Mouse (Mus musculus) liver, embryonic 15.5 days (tissue): Measurements from ENCODE around the gene Grwd1. TPM values are rescaled to one million over a fixed set of nuclear protein-coding genes. Genes with fewer than 3 reads are reported as not detected.
A peak's percentile ranks its signal among the peaks of the same experiment; 100 is the strongest.
"Not testable (repeated sequence)": the region's sequence is repeated elsewhere in the genome, so short reads cannot be mapped to it uniquely, and the experiment has no call there.

Experiments used
- ATAC-seq: fragments of 200-750 bp; cut with Nextera tagmentation; 2 replicates; pipeline ENCODE4 v1.8.0; 2017; ENCODE audit warnings: moderate number of reproducible peaks, mild to moderate bottlenecking, moderate library complexity; ENCODE audit not compliant: insufficient read depth
- H3K27ac ChIP-seq: fragments of 300-500 bp; sonication (generic); replicated peaks from 2 replicates; pipeline ENCODE4 v1.5.1; 2015; ENCODE audit warnings: mild to moderate bottlenecking, inconsistent platforms
- H3K27me3 ChIP-seq: fragments of 300-500 bp; sonication (generic); 2 replicates; pipeline ENCODE4 v1.6.1; 2015; ENCODE audit warnings: mild to moderate bottlenecking, inconsistent platforms
- H3K36me3 ChIP-seq: fragments of 300-500 bp; sonication (generic); replicated peaks from 2 replicates; pipeline ENCODE4 v1.6.1; 2015; ENCODE audit warnings: moderate library complexity, mild to moderate bottlenecking, inconsistent platforms
- H3K4me1 ChIP-seq: fragments of 300-500 bp; sonication (generic); replicated peaks from 2 replicates; pipeline ENCODE4 v1.6.1; 2015; ENCODE audit warnings: inconsistent platforms
- H3K4me2 ChIP-seq: fragments of 300-500 bp; sonication (generic); 2 replicates; pipeline ENCODE4 v1.6.1; 2015; ENCODE audit warnings: moderate library complexity, mild to moderate bottlenecking, inconsistent platforms
- H3K4me3 ChIP-seq: fragments of 300-500 bp; sonication (generic); replicated peaks from 2 replicates; pipeline ENCODE4 v1.5.1; 2015; ENCODE audit warnings: mild to moderate bottlenecking, inconsistent platforms
- H3K9ac ChIP-seq: fragments of 300-500 bp; sonication (generic); 2 replicates; pipeline ENCODE4 v1.6.1; 2015; ENCODE audit warnings: moderate library complexity, mild to moderate bottlenecking, inconsistent platforms
- H3K9me3 ChIP-seq: fragments of 300-500 bp; sonication (generic); replicated peaks from 2 replicates; pipeline ENCODE4 v1.6.1; 2016; ENCODE audit warnings: inconsistent platforms
- WGBS: fragments of 180-500 bp; shearing (Covaris S2); methylation state at CpG from one replicate; pipeline ENCODE4 v1.1.7; 2015; ENCODE audit warnings: mixed read lengths; ENCODE audit not compliant: insufficient replicate concordance; 5-methylcytosine and 5-hydroxymethylcytosine counted together
- polyA plus RNA-seq: library from polyadenylated mRNA; unstranded; fragments of >200 nt; fragmentation: Nextera tagmentation; extraction: Ambion mirVana; gene quantifications from 2 replicates; pipeline ENCODE4 v1.2.1, GENCODE M21; 2015

Grwd1 gene
- polyA plus RNA-seq, result 24.7 and 25.3 TPM in 2 replicates

DNA sequence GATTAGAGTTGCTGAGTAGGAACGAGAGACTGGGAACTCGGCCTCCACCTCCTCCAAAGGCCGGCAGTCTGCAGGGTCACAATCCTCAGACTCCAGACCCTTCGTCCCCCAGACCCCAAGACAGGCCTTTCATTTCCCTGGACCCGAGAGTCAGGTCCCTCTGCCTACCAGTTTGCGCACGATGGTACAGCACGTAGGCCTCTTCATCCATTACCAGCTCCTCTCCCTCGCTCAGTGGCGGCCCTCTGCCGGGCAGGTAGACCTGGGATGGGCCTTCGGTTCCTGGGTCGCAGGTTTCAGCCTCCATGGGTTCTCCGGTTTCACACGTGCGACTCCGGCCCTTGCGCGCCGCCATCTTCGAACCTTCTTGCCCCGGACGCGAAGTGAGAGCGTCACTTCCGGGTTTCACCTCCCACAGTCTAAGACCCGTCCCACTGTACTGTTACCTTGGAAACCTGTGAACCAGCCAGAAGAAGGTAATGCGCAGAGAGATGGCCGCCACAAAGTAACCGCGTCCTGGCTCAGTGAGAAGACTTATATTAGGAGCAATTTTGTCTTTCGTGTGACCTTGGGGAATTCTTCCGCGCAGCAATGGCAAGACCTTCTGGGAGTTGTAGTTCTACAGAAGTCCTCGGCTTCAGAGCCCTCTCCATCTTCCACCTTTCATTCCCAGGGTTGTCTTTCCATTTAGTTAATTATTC lies at the start of gene Grwd1:
Grwd1 (minus strand) TSS at position 518 of the 701 bp plus-strand sequence.
- Histone ChIP-seq H3K4me3 (peak within 1 kb of the TSS; percentile 79), H3K4me2 (peak within 1 kb of the TSS; percentile 83), H3K27ac (no peak within 1 kb of the TSS), H3K36me3 (peaks cover 31% of the 10 kb centered on the region), H3K4me1 (peaks cover 39% of the 10 kb centered on the region), H3K9ac (peak within 1 kb of the TSS; percentile 58), H3K27me3 (peaks cover 49% of the 10 kb centered on the region), H3K9me3 (no peaks in the 10 kb centered on the region)
- WGBS, result under 1% methylated on average over 35 of the region's 35 CpGs
- ATAC-seq, result peak; percentile 72

DNA sequence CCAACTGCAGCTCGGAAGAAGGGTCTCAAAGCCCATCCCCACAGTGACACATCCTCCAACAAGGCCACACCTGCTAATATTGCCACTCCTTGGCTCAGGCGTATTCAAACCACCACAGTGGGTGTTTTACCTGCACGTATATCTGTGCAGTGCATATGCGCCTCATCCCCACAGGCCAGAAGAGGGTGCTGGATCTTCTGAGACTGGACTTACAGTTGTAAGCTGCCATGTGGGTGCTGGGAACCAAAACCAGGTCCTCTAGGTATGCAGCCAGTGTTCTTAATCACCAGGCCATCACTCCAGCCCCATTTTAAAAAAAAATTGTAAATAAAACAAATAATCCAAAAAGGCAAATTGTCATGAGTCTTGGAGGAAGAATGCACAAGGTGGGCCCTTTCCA lies 49.8 kb upstream of the Grwd1 start:
- H3K36me3 ChIP-seq, result peaks cover 94% of the 10 kb centered on the region

DNA sequence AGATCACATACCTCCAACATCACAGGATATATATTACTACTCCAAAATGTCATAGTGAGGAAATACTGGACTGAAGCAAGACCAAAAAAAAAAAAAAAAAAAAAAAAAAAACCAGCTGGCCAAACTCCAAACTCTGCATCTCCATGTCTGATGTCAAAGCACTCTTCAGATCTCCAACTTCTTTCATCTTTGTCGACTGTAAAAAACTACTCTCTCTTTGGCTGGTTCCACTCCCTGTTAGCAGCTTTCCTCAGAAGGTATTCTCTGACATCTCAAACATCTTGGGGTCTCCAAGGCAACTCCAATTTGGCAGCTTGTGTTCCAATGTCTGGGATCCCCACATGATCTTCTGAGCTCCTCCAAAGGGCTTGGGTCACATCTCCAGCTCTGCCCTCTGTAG lies 47.5 kb upstream of the Grwd1 start, which contains the start of gene Grin2d:
Grin2d (minus strand) TSS at position 101 of the 400 bp plus-strand sequence.
- not testable (repeated sequence) for H3K9ac ChIP-seq, H3K4me3 ChIP-seq, H3K27me3 ChIP-seq, H3K9me3 ChIP-seq, ATAC-seq, H3K27ac ChIP-seq, H3K4me2 ChIP-seq
- Histone ChIP-seq H3K4me1 (peaks cover 22% of the 10 kb centered on the region), H3K36me3 (peaks cover 87% of the 10 kb centered on the region)
- 72% methylated on average over 1 of the region's 1 CpGs for WGBS

More for the DNA sequence above, 49.8 kb upstream of the Grwd1 start:
- WGBS, result 79% methylated on average over 4 of the region's 4 CpGs
- no peak for ATAC-seq
- H3K27me3 ChIP-seq, result no peaks in the 10 kb centered on the region
- H3K4me2 ChIP-seq, result no peak overlapping the region
- H3K9ac ChIP-seq, result no peak overlapping the region
- no peak overlapping the region for H3K4me3 ChIP-seq
- no peak overlapping the region for H3K27ac ChIP-seq
- no peaks in the 10 kb centered on the region for H3K9me3 ChIP-seq
- peaks cover 3% of the 10 kb centered on the region; the same call in 1 of the 2 replicates for H3K4me1 ChIP-seq

DNA sequence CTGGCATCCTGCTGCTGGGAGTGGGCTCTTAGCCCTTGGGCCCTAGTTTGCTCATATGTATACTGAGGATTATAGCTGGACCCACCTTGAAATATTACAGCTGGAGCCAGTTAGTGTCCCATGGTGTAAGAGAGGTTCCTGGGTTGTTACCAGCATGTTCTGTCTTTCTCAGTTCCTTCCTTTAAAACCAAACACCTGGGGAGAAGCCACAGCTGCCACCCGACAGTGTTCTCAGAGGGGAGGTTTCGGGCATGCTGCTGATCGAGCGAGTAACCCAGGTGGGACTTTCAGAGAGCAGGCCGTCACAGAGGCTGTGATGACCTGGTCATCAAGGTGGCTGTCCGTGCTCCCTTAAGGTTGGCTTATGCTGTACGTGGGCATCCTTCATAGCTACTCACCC lies 46.2 kb upstream of the Grwd1 start:
- Histone ChIP-seq H3K27me3 (peaks cover 6% of the 10 kb centered on the region), H3K4me1 (peaks cover 29% of the 10 kb centered on the region), H3K4me3 (no peak overlapping the region), H3K36me3 (peaks cover 73% of the 10 kb centered on the region), H3K4me2 (no peak overlapping the region), H3K9me3 (no peaks in the 10 kb centered on the region), H3K27ac (no peak overlapping the region), H3K9ac (no peak overlapping the region)
- no peak for ATAC-seq
- 80% methylated on average over 7 of the region's 7 CpGs for WGBS

DNA sequence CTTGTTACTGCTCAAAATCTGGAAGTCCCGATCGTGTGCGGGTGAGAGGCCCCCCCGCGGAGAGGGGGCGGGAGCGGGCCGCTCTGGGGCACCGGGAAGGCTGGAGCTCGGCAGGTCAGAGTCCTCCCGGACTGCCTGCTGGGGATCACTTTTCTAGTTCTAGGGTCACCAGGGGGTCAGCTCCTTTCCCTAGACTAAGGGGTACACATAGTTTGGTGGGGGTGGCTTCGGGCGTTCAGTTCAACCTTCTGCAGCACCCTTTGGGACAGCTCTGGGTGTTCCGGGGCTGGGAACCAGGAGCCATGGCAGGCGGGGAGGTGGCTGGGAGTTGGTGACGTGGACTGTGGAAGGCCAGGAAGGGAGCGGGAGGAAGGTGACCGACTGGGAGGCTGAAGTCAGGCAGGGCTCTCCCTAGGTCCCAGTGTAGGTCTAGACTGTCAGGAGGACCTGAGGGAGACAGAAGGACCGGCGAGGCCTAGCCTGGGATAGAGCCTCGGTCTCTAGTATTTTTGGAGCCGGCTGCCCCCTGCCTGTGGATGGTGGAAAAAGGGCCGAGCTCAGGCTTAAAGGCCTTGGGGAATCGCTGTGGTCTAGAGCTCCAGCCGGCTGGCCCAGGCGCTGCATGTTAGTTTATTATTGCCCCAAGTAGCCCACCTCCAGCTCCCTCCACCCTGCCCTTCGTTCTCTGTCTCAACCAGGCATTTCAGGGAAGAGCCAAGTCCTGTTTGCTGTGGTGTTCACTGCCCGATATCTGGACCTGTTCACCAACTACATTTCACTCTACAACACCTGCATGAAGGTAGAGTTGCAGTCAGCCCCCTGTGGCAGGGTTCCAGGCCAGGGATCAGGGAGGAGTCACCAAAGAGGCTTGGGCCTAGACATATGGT lies 42.6 kb upstream of the Grwd1 start:
- H3K9me3 ChIP-seq, result no peaks in the 10 kb centered on the region
- peaks cover 42% of the 10 kb centered on the region for H3K27me3 ChIP-seq
- peaks cover 40% of the 10 kb centered on the region for H3K36me3 ChIP-seq
- peaks cover 35% of the 10 kb centered on the region for H3K4me1 ChIP-seq
- peak overlapping the region; percentile 91 for H3K27ac ChIP-seq
- peak overlapping the region; percentile 92 for H3K4me3 ChIP-seq
- WGBS, result 2% methylated on average over 28 of the region's 28 CpGs
- peak overlapping the region; percentile 97 for H3K4me2 ChIP-seq
- peak overlapping the region; percentile 97 for H3K9ac ChIP-seq
- peak; percentile 64 for ATAC-seq

DNA sequence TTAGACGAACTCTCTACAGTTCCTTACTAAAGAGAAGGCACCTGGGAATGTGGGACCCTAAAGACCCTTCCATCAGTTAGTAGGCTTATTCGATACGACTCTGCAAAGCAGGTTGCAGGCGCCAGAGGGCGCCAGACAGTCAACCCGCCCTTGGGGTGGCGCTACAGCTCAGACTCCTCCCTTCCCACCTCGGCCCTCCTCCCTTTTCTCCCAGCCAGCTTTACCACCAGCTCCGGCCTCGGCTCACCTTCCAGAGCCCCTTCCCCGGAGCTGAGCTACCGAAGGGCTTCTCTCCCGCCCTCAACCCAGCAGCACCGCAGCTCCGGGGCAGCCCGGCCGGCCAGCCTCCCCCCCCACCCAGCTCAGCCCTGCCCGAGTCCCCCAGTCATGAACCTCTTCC lies 41.9 kb upstream of the Grwd1 start, which contains the start of gene Kdelr1:
Kdelr1 (plus strand) TSS at position 149 of the 400 bp plus-strand sequence.
- peak within 1 kb of the TSS; percentile 97 for H3K4me2 ChIP-seq
- peak within 1 kb of the TSS; percentile 92 for H3K4me3 ChIP-seq
- peak within 1 kb of the TSS; percentile 97 for H3K9ac ChIP-seq
- H3K9me3 ChIP-seq, result no peaks in the 10 kb centered on the region
- peaks cover 35% of the 10 kb centered on the region for H3K4me1 ChIP-seq
- under 1% methylated on average over 18 of the region's 18 CpGs for WGBS
- H3K27me3 ChIP-seq, result peaks cover 49% of the 10 kb centered on the region
- peak; percentile 78 for ATAC-seq
- H3K36me3 ChIP-seq, result peaks cover 35% of the 10 kb centered on the region
- H3K27ac ChIP-seq, result peak within 1 kb of the TSS; percentile 91

DNA sequence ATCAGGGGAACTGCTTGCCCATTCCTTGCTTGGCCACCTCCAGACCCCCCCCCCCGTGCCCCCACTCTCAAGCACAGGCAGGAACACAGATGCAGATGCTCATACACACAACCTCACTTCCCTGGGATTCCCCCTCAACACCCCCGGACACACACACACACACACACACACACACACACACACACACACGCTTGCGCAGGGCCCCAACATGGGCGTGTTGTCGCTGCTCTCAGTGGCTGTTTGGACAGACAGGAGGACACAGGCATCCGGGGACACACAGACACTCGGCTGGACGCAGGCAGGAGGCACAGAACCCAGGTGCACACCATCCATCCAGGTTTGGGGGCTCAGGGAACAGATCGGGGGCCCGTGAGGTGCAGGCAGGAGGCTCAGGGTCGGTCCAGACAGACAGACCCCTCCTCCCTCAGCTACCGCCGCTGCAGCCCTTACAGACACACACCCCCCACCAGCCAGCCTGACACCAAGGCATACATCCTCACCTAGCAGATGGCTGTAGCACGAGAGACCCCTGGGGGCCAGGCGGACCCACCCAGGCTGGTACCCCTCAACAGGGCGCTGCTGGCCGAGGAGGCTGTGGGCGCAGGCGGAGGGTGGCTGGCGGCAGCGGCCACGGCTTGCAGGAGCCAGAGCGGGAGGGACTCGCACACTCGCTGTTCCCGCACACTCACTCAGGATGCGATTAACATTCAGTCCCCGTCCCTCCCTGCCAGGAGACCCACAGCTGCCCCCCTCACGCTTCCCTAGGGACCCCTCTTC lies 39.7 kb upstream of the Grwd1 start:
- Histone ChIP-seq H3K9ac (no peak overlapping the region), H3K36me3 (peaks cover 14% of the 10 kb centered on the region), H3K27me3 (peaks cover 70% of the 10 kb centered on the region), H3K27ac (no peak overlapping the region), H3K4me3 (no peak overlapping the region), H3K4me1 (peaks cover 44% of the 10 kb centered on the region), H3K4me2 (no peak overlapping the region; the same call in 1 of the 2 replicates), H3K9me3 (no peaks in the 10 kb centered on the region)
- no peak for ATAC-seq
- 3% methylated on average over 30 of the region's 30 CpGs for WGBS

DNA sequence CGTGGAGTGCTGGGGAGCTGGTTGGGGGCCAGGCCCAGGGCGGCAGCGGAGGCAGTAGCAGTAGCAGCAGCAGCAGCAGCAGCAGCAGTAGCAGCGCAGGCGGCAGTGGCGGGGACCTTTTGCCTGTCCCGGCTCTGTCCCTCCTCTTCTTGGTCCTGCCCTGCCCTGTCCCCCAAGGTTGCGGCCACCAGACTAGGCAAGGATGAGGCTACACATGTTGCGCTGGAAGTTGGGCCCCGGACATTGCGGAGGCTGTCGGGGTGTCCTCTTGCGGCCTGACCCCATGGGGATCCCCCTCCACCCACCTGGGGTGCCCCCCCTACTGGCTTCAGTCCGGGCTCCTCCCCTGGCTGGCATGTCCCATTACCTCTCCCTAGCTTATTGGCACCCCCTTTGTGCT lies 39.0 kb upstream of the Grwd1 start:
- 9% methylated on average over 14 of the region's 14 CpGs for WGBS
- no peak overlapping the region for H3K4me2 ChIP-seq
- no peak overlapping the region for H3K27ac ChIP-seq
- H3K27me3 ChIP-seq, result peaks cover 77% of the 10 kb centered on the region
- no peaks in the 10 kb centered on the region for H3K9me3 ChIP-seq
- peaks cover 39% of the 10 kb centered on the region for H3K4me1 ChIP-seq
- no peak overlapping the region for H3K4me3 ChIP-seq
- no peak overlapping the region for H3K9ac ChIP-seq
- H3K36me3 ChIP-seq, result peaks cover 8% of the 10 kb centered on the region
- ATAC-seq, result no peak

DNA sequence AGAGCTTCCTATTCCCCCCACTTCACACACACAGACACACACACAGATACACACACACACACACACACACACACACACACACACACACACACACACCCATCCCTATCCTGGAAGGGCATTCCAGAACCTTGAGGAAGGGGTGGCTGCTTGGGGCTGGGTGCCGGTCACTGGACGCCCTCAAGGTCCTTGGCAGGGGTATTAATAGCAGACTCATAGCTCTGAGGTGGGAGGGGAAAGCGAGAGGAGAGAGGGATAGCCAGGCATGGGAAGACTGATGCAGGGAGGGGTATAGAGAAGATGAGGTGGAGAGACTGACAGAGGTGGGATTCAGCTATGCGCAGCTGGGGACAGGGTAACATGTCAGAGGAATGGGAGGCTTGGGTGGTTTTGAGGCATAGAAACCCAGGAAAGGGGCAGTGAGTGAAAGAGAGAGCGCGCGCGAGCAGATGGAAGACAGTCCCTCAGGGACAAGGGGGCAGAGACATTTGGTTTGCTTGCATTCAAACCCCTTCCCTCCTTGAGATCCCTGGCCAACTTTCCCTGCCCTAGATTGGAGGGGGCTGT lies 38.4 kb upstream of the Grwd1 start:
- ATAC-seq, result no peak
- no peak overlapping the region for H3K4me2 ChIP-seq
- H3K27ac ChIP-seq, result no peak overlapping the region
- H3K27me3 ChIP-seq, result peaks cover 77% of the 10 kb centered on the region
- 25% methylated on average over 8 of the region's 8 CpGs for WGBS
- no peak overlapping the region for H3K9ac ChIP-seq
- peaks cover 2% of the 10 kb centered on the region; the same call in 1 of the 2 replicates for H3K36me3 ChIP-seq
- peaks cover 33% of the 10 kb centered on the region for H3K4me1 ChIP-seq
- no peaks in the 10 kb centered on the region for H3K9me3 ChIP-seq
- no peak overlapping the region for H3K4me3 ChIP-seq

DNA sequence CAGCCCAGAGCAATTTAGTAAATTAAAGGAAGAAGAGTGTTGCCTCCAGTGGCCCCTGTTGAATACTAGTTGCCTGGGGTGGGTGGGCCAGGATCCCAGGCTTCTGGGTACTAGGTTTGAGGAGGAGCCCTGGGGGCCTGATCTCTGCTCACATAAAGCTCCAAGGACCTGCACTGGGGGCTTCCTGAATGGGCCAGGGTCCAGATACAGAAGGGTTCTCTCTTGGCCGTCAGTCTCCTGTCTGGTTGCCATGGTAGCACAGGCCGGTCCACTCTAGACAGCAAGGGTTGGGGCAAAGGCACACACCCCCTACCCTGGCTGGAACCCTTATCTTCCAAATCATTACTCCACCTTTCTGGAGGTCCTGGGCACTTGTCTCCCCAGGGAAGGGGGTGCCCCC lies 37.1 kb upstream of the Grwd1 start:
- H3K36me3 ChIP-seq, result no peaks in the 10 kb centered on the region
- H3K27me3 ChIP-seq, result peaks cover 77% of the 10 kb centered on the region
- no peak overlapping the region for H3K4me3 ChIP-seq
- H3K9me3 ChIP-seq, result no peaks in the 10 kb centered on the region
- H3K4me1 ChIP-seq, result peaks cover 21% of the 10 kb centered on the region
- no peak overlapping the region for H3K27ac ChIP-seq
- no peak overlapping the region for H3K4me2 ChIP-seq
- no peak for ATAC-seq
- 38% methylated on average over 2 of the region's 2 CpGs for WGBS
- no peak overlapping the region for H3K9ac ChIP-seq
